Mouse (Mus musculus): ENCODE data around the gene Adamts8. TPM values are rescaled to one million over a fixed set of nuclear protein-coding genes. Genes with fewer than 3 reads are reported as not detected.
A peak's percentile ranks its signal among the peaks of the same experiment; 100 is the strongest.

The Adamts8 gene
- polyA plus RNA-seq, 1 experiment from 2014 or later, result 3.8 TPM

GRCm38 (mm10) chr9:30907677-30908295 is 34.6 kb upstream of the Adamts8 start:
- H3K27me3 ChIP-seq (ENCODE audit: control insufficient read depth, insufficient read depth, low read depth, low read length), result no peaks in the 10 kb centered on the region; the same call in 1 of the 2 replicates
- no peak overlapping the region for H3K9ac ChIP-seq (ENCODE audit: low read length)
- 33% methylated on average over 5 of the region's 5 CpGs for WGBS
- H3K36me3 ChIP-seq (ENCODE audit: control insufficient read depth, insufficient read depth, low read length), result no peaks in the 10 kb centered on the region
- no peak overlapping the region for H3K27ac ChIP-seq (ENCODE audit: low read length)
- no peak overlapping the region for H3K4me2 ChIP-seq (ENCODE audit: low read depth, low read length)
- no peaks in the 10 kb centered on the region for H3K9me3 ChIP-seq (ENCODE audit: control insufficient read depth, low read length)
- ATAC-seq (ENCODE audit: low read depth), result peak; percentile 37
- H3K4me1 ChIP-seq (replicated peaks; ENCODE audit: control insufficient read depth, insufficient read depth, low read length), result peaks cover 8% of the 10 kb centered on the region
- H3K4me3 ChIP-seq (ENCODE audit: low read length), result no peak overlapping the region

GRCm38 (mm10) chr9:30908296-30908690 is 34.1 kb upstream of the Adamts8 start:
- ATAC-seq (ENCODE audit: low read depth), result peak; percentile 6; the same call in 1 of the 2 replicates
- peaks cover 8% of the 10 kb centered on the region for H3K4me1 ChIP-seq (replicated peaks; ENCODE audit: control insufficient read depth, insufficient read depth, low read length)
- WGBS, result 46% methylated on average over 5 of the region's 5 CpGs
- no peaks in the 10 kb centered on the region; the same call in 1 of the 2 replicates for H3K27me3 ChIP-seq (ENCODE audit: control insufficient read depth, insufficient read depth, low read depth, low read length)
- H3K4me3 ChIP-seq (ENCODE audit: low read length), result no peak overlapping the region
- H3K4me2 ChIP-seq (ENCODE audit: low read depth, low read length), result no peak overlapping the region
- H3K36me3 ChIP-seq (ENCODE audit: control insufficient read depth, insufficient read depth, low read length), result no peaks in the 10 kb centered on the region
- H3K27ac ChIP-seq (ENCODE audit: low read length), result no peak overlapping the region
- no peak overlapping the region for H3K9ac ChIP-seq (ENCODE audit: low read length)
- no peaks in the 10 kb centered on the region for H3K9me3 ChIP-seq (ENCODE audit: control insufficient read depth, low read length)

DNA sequence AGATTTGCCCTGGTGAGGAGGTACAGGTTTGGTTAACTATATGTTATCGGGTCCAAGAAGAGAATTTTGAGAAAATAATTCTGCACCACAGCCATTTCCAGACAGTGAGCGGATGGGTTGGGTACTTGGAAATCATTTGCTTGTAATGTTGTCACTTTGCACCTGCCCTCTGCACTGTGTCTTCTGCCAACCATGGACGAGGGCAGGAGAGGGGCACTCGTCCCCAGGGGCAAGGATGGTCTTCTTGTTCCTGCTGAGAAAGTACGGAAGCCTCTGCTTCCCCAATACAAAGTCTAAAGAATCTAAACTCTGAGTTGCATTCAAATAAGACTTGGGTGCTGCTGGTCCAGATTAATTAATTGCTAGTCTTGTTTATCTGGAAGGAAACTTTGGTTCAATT is 33.4 kb upstream of the Adamts8 start:
- no peak overlapping the region for H3K4me3 ChIP-seq (ENCODE audit: low read length)
- no peaks in the 10 kb centered on the region for H3K36me3 ChIP-seq (ENCODE audit: control insufficient read depth, insufficient read depth, low read length)
- H3K9me3 ChIP-seq (ENCODE audit: control insufficient read depth, low read length), result no peaks in the 10 kb centered on the region
- H3K27ac ChIP-seq (ENCODE audit: low read length), result no peak overlapping the region
- H3K4me1 ChIP-seq (replicated peaks; ENCODE audit: control insufficient read depth, insufficient read depth, low read length), result peaks cover 8% of the 10 kb centered on the region
- H3K9ac ChIP-seq (ENCODE audit: low read length), result no peak overlapping the region
- H3K27me3 ChIP-seq (ENCODE audit: control insufficient read depth, insufficient read depth, low read depth, low read length), result no peaks in the 10 kb centered on the region; the same call in 1 of the 2 replicates
- no peak for ATAC-seq (ENCODE audit: low read depth)
- H3K4me2 ChIP-seq (ENCODE audit: low read depth, low read length), result no peak overlapping the region
- WGBS, result 84% methylated on average over 5 of the region's 5 CpGs

GRCm38 (mm10) chr9:30910491-30910890 is 31.9 kb upstream of the Adamts8 start:
- WGBS, result 86% methylated on average over 5 of the region's 5 CpGs
- H3K4me2 ChIP-seq (ENCODE audit: low read depth, low read length), result no peak overlapping the region
- no peak for ATAC-seq (ENCODE audit: low read depth)

DNA sequence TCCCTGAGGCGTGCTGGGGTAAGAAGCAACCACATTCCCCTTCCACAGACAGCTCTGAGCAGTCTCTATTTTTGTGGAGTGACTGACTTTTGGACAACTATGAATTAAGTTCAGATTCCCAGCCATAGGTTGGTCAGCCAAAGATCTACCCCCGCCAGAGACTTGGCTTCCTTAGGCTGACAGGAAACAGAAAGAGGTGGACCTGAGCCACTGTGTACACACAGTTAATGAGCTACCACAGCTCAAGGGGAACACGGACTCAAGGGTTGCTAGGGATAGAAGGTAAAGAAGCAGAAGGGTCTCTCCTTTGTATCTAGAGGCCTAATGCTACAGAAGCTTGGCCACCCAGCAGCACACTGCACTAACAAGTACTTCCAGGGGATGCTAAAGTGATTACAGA is 30.2 kb upstream of the Adamts8 start:
- H3K9me3 ChIP-seq (ENCODE audit: control insufficient read depth, low read length), result no peaks in the 10 kb centered on the region
- no peak overlapping the region for H3K4me3 ChIP-seq (ENCODE audit: low read length)
- no peak overlapping the region for H3K4me2 ChIP-seq (ENCODE audit: low read depth, low read length)
- no peak overlapping the region for H3K27ac ChIP-seq (ENCODE audit: low read length)
- no peaks in the 10 kb centered on the region; the same call in 1 of the 2 replicates for H3K27me3 ChIP-seq (ENCODE audit: control insufficient read depth, insufficient read depth, low read depth, low read length)
- 48% methylated on average over 3 of the region's 3 CpGs for WGBS
- no peaks in the 10 kb centered on the region for H3K36me3 ChIP-seq (ENCODE audit: control insufficient read depth, insufficient read depth, low read length)
- ATAC-seq (ENCODE audit: low read depth), result peak; percentile 48; the same call in 1 of the 2 replicates
- no peak overlapping the region for H3K9ac ChIP-seq (ENCODE audit: low read length)
- peaks cover 10% of the 10 kb centered on the region for H3K4me1 ChIP-seq (replicated peaks; ENCODE audit: control insufficient read depth, insufficient read depth, low read length)

More at GRCm38 (mm10) chr9:30910491-30910890, 31.9 kb upstream of the Adamts8 start:
- Histone ChIP-seq H3K4me1 (replicated peaks; ENCODE audit: control insufficient read depth, insufficient read depth, low read length) (peaks cover 10% of the 10 kb centered on the region), H3K9ac (ENCODE audit: low read length) (no peak overlapping the region), H3K4me3 (ENCODE audit: low read length) (no peak overlapping the region), H3K27ac (ENCODE audit: low read length) (no peak overlapping the region), H3K9me3 (ENCODE audit: control insufficient read depth, low read length) (no peaks in the 10 kb centered on the region), H3K36me3 (ENCODE audit: control insufficient read depth, insufficient read depth, low read length) (no peaks in the 10 kb centered on the region), H3K27me3 (ENCODE audit: control insufficient read depth, insufficient read depth, low read depth, low read length) (no peaks in the 10 kb centered on the region; the same call in 1 of the 2 replicates)

- no peak for ATAC-seq (ENCODE audit: low read depth)
Observed at GRCm38 (mm10) chr9:30913429-30913828, 28.9 kb upstream of the Adamts8 start.

DNA sequence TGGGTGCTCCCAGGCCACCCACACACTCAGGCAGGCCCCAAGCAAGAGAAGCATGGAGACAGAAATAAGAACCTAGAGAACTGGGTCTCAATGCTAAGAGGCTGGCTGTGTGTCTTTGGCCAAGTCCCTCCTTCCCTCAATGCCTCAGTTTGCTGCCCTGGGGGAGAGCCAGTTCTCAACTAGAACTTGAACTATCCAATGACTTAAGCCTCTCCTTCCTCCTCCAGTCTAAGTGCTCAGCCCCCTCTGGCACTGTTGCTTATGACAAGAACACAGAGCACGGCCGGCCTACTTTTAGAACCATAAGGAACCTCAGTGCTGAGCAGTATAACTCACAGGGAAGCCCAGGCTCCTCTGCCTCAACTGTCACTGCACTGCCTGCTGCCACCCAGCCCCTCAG is 28.1 kb upstream of the Adamts8 start:
- peaks cover 8% of the 10 kb centered on the region for H3K4me1 ChIP-seq (replicated peaks; ENCODE audit: control insufficient read depth, insufficient read depth, low read length)

More at GRCm38 (mm10) chr9:30913429-30913828, 28.9 kb upstream of the Adamts8 start:
- no peaks in the 10 kb centered on the region for H3K9me3 ChIP-seq (ENCODE audit: control insufficient read depth, low read length)
- H3K9ac ChIP-seq (ENCODE audit: low read length), result no peak overlapping the region
- no peak overlapping the region for H3K4me2 ChIP-seq (ENCODE audit: low read depth, low read length)
- H3K27me3 ChIP-seq (ENCODE audit: control insufficient read depth, insufficient read depth, low read depth, low read length), result no peaks in the 10 kb centered on the region; the same call in 1 of the 2 replicates
- no peak overlapping the region for H3K27ac ChIP-seq (ENCODE audit: low read length)
- WGBS, result 67% methylated on average over 3 of the region's 3 CpGs
- H3K4me1 ChIP-seq (replicated peaks; ENCODE audit: control insufficient read depth, insufficient read depth, low read length), result peaks cover 6% of the 10 kb centered on the region
- H3K36me3 ChIP-seq (ENCODE audit: control insufficient read depth, insufficient read depth, low read length), result no peaks in the 10 kb centered on the region
- no peak overlapping the region for H3K4me3 ChIP-seq (ENCODE audit: low read length)

DNA sequence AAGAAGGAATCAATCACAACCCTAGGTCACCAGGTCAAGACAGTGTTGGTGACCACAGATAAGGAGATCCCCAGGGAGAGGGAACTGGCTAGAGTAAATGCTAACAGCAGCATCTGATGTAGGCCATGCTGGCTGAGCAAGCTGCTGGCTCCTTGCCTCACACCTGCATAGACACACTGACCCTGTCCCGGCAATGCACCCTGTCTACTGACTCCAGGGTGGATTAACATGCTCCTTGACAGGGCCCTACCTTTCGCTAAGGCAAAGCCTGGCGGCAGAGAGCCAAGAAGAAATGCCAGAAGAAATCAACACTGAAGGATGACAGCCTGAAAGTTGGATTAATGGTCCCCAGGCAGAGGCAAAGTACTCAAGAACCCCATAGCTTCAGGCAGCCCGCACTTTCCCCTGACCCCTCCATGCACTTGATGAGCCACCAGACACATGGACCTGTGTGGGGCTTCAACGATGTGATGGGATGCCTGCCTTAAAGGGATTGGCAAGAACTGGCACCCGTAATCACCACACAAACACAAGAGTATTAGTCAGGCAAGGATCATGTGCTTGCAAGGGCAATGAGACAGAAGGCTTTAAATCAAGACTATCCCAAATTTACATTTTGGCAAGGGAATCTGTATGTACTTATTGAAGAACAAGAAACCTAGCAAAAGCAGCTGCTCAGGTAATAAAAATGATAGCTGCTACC is 25.9 kb upstream of the Adamts8 start:
- H3K36me3 ChIP-seq (ENCODE audit: control insufficient read depth, insufficient read depth, low read length), result no peaks in the 10 kb centered on the region
- no peak overlapping the region for H3K27ac ChIP-seq (ENCODE audit: low read length)
- H3K9me3 ChIP-seq (ENCODE audit: control insufficient read depth, low read length), result no peaks in the 10 kb centered on the region
- H3K4me3 ChIP-seq (ENCODE audit: low read length), result no peak overlapping the region
- ATAC-seq (ENCODE audit: low read depth), result no peak
- H3K4me1 ChIP-seq (replicated peaks; ENCODE audit: control insufficient read depth, insufficient read depth, low read length), result peaks cover 11% of the 10 kb centered on the region
- no peak overlapping the region for H3K4me2 ChIP-seq (ENCODE audit: low read depth, low read length)
- 62% methylated on average over 6 of the region's 6 CpGs for WGBS
- no peak overlapping the region for H3K9ac ChIP-seq (ENCODE audit: low read length)
- H3K27me3 ChIP-seq (ENCODE audit: control insufficient read depth, insufficient read depth, low read depth, low read length), result peaks cover 12% of the 10 kb centered on the region

More for the DNA sequence above, 28.1 kb upstream of the Adamts8 start:
- no peak overlapping the region for H3K27ac ChIP-seq (ENCODE audit: low read length)
- no peaks in the 10 kb centered on the region for H3K9me3 ChIP-seq (ENCODE audit: control insufficient read depth, low read length)
- no peaks in the 10 kb centered on the region; the same call in 1 of the 2 replicates for H3K27me3 ChIP-seq (ENCODE audit: control insufficient read depth, insufficient read depth, low read depth, low read length)
- ATAC-seq (ENCODE audit: low read depth), result peak; percentile 31; the same call in 1 of the 2 replicates
- WGBS, result 88% methylated on average over 2 of the region's 2 CpGs
- no peak overlapping the region for H3K4me2 ChIP-seq (ENCODE audit: low read depth, low read length)
- no peak overlapping the region for H3K4me3 ChIP-seq (ENCODE audit: low read length)
- H3K36me3 ChIP-seq (ENCODE audit: control insufficient read depth, insufficient read depth, low read length), result no peaks in the 10 kb centered on the region
- H3K9ac ChIP-seq (ENCODE audit: low read length), result no peak overlapping the region

Data from lung, embryonic 16.5 days (tissue).